Mouse (Mus musculus): ENCODE data around the gene Lrrc61. TPM values are rescaled to one million over a fixed set of nuclear protein-coding genes. Genes with fewer than 3 reads are reported as not detected.

The Lrrc61 gene
- polyA plus RNA-seq, 1 experiment from 2014 or later, result 17.2 TPM

DNA sequence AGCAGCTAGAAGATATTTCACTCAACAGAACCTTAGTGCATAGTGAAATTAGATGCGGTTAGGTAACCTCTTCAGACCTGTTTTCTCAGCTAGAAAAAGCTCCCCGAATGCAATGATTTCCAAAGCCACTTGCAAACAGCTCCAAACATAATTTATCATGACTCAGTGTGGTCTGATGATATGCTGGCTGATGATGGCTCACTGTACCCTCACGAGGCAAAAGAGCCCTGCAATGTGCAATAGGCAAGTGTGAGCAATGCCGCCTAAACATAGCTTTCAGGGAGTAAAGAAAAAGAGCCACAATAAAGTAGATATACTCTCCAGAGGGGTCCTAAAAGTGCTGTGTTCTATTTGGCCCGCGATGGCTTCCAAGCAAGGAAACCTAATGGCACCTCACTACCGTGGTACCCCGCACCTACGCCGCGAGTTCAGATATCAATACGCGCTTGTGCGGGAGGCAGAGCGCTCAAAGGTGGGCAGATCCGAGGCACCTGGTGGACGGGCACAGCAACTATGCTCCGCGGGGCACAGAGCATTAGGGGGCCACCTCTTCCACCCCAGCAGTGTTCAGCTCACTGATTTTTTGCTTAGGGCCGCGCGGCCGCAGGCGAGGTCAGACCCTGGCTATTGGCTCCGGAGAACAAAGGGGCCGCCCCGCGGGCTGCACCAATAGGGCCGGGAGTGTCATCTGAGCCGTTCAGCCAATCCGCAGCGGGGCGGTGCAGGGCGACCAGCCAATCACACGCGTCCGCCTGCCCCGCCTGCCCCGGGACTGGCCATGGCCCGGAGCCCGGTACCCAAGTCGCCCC, 46.9 kb downstream of the Lrrc61 start, which contains the start of gene Zfp775:
Gene Zfp775, plus strand, starts transcription at position 793 of the 809 bp plus-strand sequence.
- Histone ChIP-seq H3K9me3 (replicated peaks) (peaks cover 15% of the 10 kb centered on the region), H3K36me3 (peaks cover 49% of the 10 kb centered on the region), H3K4me1 (peaks cover 23% of the 10 kb centered on the region), H3K4me3 (peak within 1 kb of the TSS; percentile 85), H3K27me3 (ENCODE audit: low read depth, poor library complexity, severe bottlenecking) (no peaks in the 10 kb centered on the region), H3K27ac (peak within 1 kb of the TSS; percentile 96)
- 5% methylated on average over 42 of the region's 42 CpGs for WGBS
- peak; percentile 97 for DNase-seq (ENCODE audit: low spot score)

DNA sequence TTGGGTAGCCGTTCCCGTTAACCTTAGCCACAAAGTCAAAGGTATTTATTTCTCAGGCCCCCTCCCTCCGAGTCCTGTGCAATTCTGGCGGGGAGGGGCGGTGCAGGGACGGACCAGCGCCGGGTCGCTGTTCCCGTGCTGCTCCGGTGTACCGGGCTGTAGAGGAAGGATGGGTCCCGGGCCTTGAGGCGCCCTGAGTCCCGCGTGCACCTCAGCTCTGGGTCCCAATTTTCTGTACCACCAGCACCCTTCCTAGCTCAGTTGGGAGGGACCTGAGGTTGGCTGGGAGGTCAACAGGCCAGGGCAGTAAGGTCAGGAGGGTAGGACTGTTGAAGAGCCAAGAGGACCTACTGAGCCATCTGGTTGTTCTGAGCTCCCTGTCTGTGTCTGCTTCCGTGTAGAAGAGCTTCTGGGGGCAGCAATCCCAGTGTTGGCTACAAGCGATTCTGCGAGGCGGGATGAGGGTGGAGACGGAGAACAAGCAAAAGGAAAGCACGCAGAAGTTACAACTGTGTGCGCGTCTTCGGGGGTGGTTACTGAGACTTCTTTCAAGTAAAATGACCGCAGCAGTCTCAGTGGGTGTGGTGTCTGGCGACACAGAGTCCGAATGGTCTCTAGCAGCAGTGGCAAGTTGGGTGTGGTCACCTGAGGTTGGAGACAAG, 47.6 kb downstream of the Lrrc61 start:
- 2% methylated on average over 28 of the region's 28 CpGs for WGBS
- peaks cover 8% of the 10 kb centered on the region for H3K9me3 ChIP-seq (replicated peaks)
- H3K4me3 ChIP-seq, result peak overlapping the region; percentile 85
- H3K4me1 ChIP-seq, result peaks cover 23% of the 10 kb centered on the region
- DNase-seq (ENCODE audit: low spot score), result no peak
- peaks cover 42% of the 10 kb centered on the region for H3K36me3 ChIP-seq
- peak overlapping the region; percentile 96 for H3K27ac ChIP-seq
- no peaks in the 10 kb centered on the region for H3K27me3 ChIP-seq (ENCODE audit: low read depth, poor library complexity, severe bottlenecking)

DNA sequence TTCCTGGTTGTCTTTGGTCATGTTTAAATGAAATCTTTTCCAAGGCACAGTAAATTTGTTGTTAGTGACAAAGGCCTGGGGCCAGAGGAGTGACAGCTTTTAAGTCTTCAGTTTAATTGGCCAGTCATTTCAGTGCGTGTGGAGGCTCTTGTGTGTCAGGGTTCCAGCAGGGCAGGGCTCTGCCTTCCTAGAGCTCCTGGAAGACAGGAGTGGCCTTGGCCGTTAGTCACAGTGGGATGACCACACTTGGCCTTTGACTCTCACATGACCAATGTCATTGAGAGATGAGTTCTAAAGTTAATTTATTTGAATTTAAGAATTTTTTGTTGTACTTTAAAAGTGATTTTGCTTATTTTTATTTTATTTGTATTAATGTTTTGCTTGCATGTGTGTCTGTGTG, 53.5 kb downstream of the Lrrc61 start:
- H3K27ac ChIP-seq, result no peak overlapping the region
- peaks cover 28% of the 10 kb centered on the region for H3K36me3 ChIP-seq
- H3K4me3 ChIP-seq, result no peak overlapping the region
- H3K4me1 ChIP-seq, result peaks cover 1% of the 10 kb centered on the region; the same call in 1 of the 2 replicates
- no peaks in the 10 kb centered on the region for H3K9me3 ChIP-seq (replicated peaks)
- WGBS, result 70% methylated on average over 2 of the region's 2 CpGs
- no peak for DNase-seq (ENCODE audit: low spot score)
- H3K27me3 ChIP-seq (ENCODE audit: low read depth, poor library complexity, severe bottlenecking), result no peaks in the 10 kb centered on the region

DNA sequence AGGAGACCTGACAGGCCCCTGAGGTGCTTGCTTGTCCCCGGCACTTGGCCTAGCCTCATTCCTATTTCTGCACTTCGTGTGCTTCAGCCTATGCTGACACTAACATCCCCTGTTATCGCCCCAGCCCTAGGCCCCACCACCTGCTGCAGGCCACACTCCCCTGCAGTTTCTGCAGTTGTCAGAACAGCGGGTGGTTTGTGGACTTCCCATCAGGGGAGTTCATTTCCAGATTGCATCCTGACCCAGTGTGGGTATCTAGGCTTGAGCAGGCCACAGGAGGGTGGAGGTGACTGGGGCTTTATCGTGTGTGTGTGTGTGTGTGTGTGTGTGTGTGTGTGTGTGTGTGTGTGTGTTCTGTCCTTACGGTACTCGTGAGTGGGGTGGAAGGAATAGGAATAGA, 54.9 kb downstream of the Lrrc61 start:
- Histone ChIP-seq H3K4me1 (no peaks in the 10 kb centered on the region), H3K36me3 (peaks cover 38% of the 10 kb centered on the region), H3K9me3 (replicated peaks) (no peaks in the 10 kb centered on the region), H3K27me3 (ENCODE audit: low read depth, poor library complexity, severe bottlenecking) (no peaks in the 10 kb centered on the region), H3K4me3 (no peak overlapping the region), H3K27ac (no peak overlapping the region)
- DNase-seq (ENCODE audit: low spot score), result no peak
- 71% methylated on average over 7 of the region's 7 CpGs for WGBS

DNA sequence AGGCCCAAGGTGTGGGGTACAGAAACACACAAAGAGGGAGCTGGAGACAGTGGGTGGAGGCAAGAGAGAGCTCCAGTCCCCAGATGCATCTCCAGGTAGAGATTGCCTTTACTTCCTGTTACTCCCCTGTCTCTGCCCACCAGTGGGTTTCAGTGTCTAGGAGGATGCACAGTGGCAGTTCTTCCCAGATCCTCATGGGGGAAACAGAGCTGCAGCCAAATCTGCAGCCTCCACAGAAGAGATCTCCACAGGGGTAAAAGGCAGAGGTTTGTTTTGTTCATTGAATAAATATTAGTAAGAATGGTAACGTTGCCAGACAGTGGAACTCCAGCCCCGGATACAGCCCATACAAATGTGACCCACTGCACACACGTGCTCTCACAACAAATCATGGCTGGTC, 56.1 kb downstream of the Lrrc61 start:
- Histone ChIP-seq H3K36me3 (peaks cover 44% of the 10 kb centered on the region), H3K4me3 (no peak overlapping the region), H3K27me3 (ENCODE audit: low read depth, poor library complexity, severe bottlenecking) (no peaks in the 10 kb centered on the region), H3K27ac (no peak overlapping the region), H3K4me1 (no peaks in the 10 kb centered on the region), H3K9me3 (replicated peaks) (no peaks in the 10 kb centered on the region)
- WGBS, result 98% methylated on average over 3 of the region's 3 CpGs
- DNase-seq (ENCODE audit: low spot score), result no peak

DNA sequence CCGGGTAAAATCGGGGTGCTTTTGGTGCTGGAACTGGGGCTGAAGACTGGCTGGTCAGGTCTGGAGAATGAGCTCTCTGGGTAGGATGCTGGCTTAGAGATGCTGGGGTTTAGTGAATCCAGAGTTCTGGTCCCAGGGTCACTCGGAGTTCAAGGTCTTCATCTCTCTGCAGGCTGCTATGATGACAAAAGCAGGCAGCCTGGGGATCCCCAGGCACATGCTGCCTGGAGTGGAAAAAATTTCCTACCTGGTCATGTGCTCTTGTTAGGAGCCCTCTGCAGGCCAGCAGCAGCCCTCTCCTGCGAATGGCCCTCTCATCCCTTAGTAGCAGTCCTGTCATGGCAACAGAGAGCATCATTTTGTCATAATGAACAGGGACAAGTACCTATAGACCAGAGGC, 58.9 kb downstream of the Lrrc61 start:
- WGBS, result 89% methylated on average over 4 of the region's 4 CpGs
- H3K27me3 ChIP-seq (ENCODE audit: low read depth, poor library complexity, severe bottlenecking), result no peaks in the 10 kb centered on the region
- no peak for DNase-seq (ENCODE audit: low spot score)

DNA sequence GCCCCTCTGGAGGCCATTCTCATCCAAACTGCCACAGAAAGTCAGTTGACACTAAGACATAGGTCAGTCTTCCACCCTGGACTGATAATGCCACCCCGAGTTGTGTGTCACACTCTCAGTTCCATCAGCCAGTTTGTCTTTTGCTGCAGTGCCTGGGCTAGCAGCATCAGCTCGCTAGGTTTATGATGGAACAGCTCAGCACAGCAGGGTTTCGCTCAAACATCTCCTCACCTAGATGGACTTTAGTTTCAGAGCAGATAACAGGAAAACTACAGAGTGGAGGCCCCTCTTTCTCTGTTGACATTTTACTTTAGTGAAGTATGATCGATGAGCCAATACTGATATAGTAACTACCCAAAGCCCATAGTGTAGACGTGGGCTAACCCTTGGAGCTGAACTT, 60.2 kb downstream of the Lrrc61 start:
- H3K27ac ChIP-seq, result no peak overlapping the region
- no peaks in the 10 kb centered on the region for H3K27me3 ChIP-seq (ENCODE audit: low read depth, poor library complexity, severe bottlenecking)
- H3K4me3 ChIP-seq, result no peak overlapping the region
- no peaks in the 10 kb centered on the region for H3K9me3 ChIP-seq (replicated peaks)
- peaks cover 69% of the 10 kb centered on the region for H3K36me3 ChIP-seq
- no peaks in the 10 kb centered on the region for H3K4me1 ChIP-seq
- 92% methylated on average over 5 of the region's 5 CpGs for WGBS
- DNase-seq (ENCODE audit: low spot score), result no peak

More for the DNA sequence above, 58.9 kb downstream of the Lrrc61 start:
- no peaks in the 10 kb centered on the region for H3K4me1 ChIP-seq
- no peak overlapping the region for H3K4me3 ChIP-seq
- H3K9me3 ChIP-seq (replicated peaks), result no peaks in the 10 kb centered on the region
- no peak overlapping the region for H3K27ac ChIP-seq
- peaks cover 59% of the 10 kb centered on the region for H3K36me3 ChIP-seq

DNA sequence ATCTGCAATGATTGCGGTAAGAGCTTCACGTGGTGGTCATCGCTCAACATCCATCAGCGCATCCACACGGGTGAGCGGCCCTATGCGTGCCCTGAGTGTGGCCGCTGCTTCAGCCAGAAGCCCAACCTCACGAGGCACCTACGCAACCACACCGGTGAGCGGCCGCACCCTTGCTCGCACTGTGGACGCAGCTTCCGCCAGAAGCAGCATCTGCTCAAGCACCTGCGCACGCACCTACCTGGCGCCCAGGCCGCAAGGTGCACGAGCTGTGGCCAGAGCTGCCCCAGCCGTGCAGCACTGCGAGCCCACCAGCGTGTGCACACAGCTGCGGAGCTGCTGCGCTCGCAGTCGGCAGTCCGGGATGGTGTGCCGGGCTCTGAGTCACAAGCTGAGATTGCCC, 65.4 kb downstream of the Lrrc61 start:
- Histone ChIP-seq H3K4me1 (no peaks in the 10 kb centered on the region), H3K36me3 (peaks cover 57% of the 10 kb centered on the region), H3K9me3 (replicated peaks) (no peaks in the 10 kb centered on the region), H3K27me3 (ENCODE audit: low read depth, poor library complexity, severe bottlenecking) (peaks cover 2% of the 10 kb centered on the region; the same call in 1 of the 2 replicates), H3K27ac (no peak overlapping the region), H3K4me3 (no peak overlapping the region)
- WGBS, result 92% methylated on average over 30 of the region's 30 CpGs
- no peak for DNase-seq (ENCODE audit: low spot score)

Other genes with a start within 250 kb of the Lrrc61 start
- gene Krba1, start 159.2 kb upstream of the Lrrc61 start, polyA plus RNA-seq (2016; fragmentation: Nextera tagmentation; extraction: Ambion mirVana), result 28.3 and 33.4 TPM in 2 replicates
- gene Zfp467, start 109.0 kb upstream of the Lrrc61 start, polyA plus RNA-seq (2016; fragmentation: Nextera tagmentation; extraction: Ambion mirVana), result 11.0 and 19.6 TPM in 2 replicates
- 0.20 and 0.45 TPM in 2 replicates for gene Sspo, start 106.6 kb upstream of the Lrrc61 start, polyA plus RNA-seq (2016; fragmentation: Nextera tagmentation; extraction: Ambion mirVana)
- 4.6 and 4.8 TPM in 2 replicates for gene Atp6v0e2, start 17.2 kb upstream of the Lrrc61 start, polyA plus RNA-seq (2016; fragmentation: Nextera tagmentation; extraction: Ambion mirVana)
- 6.1 and 7.3 TPM in 2 replicates for gene Rarres2, start 18.0 kb downstream of the Lrrc61 start, polyA plus RNA-seq (2016; fragmentation: Nextera tagmentation; extraction: Ambion mirVana)
- not detected in 2 replicates for gene Gm45021, start 34.8 kb downstream of the Lrrc61 start, polyA plus RNA-seq (2016; fragmentation: Nextera tagmentation; extraction: Ambion mirVana)
- gene Repin1, start 39.1 kb downstream of the Lrrc61 start, polyA plus RNA-seq (2016; fragmentation: Nextera tagmentation; extraction: Ambion mirVana), result 53.1 and 57.3 TPM in 2 replicates
- not detected in 2 replicates for gene Gm44965, start 39.1 kb downstream of the Lrrc61 start, polyA plus RNA-seq (2016; fragmentation: Nextera tagmentation; extraction: Ambion mirVana)
- 7.7 and 10.6 TPM in 2 replicates for gene Zfp775, start 47.3 kb downstream of the Lrrc61 start, polyA plus RNA-seq (2016; fragmentation: Nextera tagmentation; extraction: Ambion mirVana)
- 1.1 and 1.3 TPM in 2 replicates for gene AI854703, start 72.0 kb downstream of the Lrrc61 start, polyA plus RNA-seq (2016; fragmentation: Nextera tagmentation; extraction: Ambion mirVana)
- 0.35 TPM in 2 replicates for gene Gimap8, start 92.4 kb downstream of the Lrrc61 start, polyA plus RNA-seq (2016; fragmentation: Nextera tagmentation; extraction: Ambion mirVana)
- gene Gimap9, start 121.3 kb downstream of the Lrrc61 start, polyA plus RNA-seq (2016; fragmentation: Nextera tagmentation; extraction: Ambion mirVana), result 3.9 and 4.1 TPM in 2 replicates
- gene Gimap4, start 129.8 kb downstream of the Lrrc61 start, polyA plus RNA-seq (2016; fragmentation: Nextera tagmentation; extraction: Ambion mirVana), result 9.6 and 10.1 TPM in 2 replicates
- gene Gimap6, start 153.4 kb downstream of the Lrrc61 start, polyA plus RNA-seq (2016; fragmentation: Nextera tagmentation; extraction: Ambion mirVana), result 15.7 and 17.2 TPM in 2 replicates
- gene Gm28053, start 163.8 kb downstream of the Lrrc61 start, polyA plus RNA-seq (2016; fragmentation: Nextera tagmentation; extraction: Ambion mirVana), result 0.83 and 1.3 TPM in 2 replicates
- not detected in 2 replicates for gene Gimap7, start 163.8 kb downstream of the Lrrc61 start, polyA plus RNA-seq (2016; fragmentation: Nextera tagmentation; extraction: Ambion mirVana)
- gene Gimap1, start 184.3 kb downstream of the Lrrc61 start, polyA plus RNA-seq (2016; fragmentation: Nextera tagmentation; extraction: Ambion mirVana), result 7.9 and 8.5 TPM in 2 replicates
- gene Gimap5, start 191.4 kb downstream of the Lrrc61 start, polyA plus RNA-seq (2016; fragmentation: Nextera tagmentation; extraction: Ambion mirVana), result 1.3 and 1.4 TPM in 2 replicates
- not detected in 2 replicates for gene Gimap3, start 216.1 kb downstream of the Lrrc61 start, polyA plus RNA-seq (2016; fragmentation: Nextera tagmentation; extraction: Ambion mirVana)